Mouse (Mus musculus): ENCODE measurements around the gene Sfrp2.

DNA sequence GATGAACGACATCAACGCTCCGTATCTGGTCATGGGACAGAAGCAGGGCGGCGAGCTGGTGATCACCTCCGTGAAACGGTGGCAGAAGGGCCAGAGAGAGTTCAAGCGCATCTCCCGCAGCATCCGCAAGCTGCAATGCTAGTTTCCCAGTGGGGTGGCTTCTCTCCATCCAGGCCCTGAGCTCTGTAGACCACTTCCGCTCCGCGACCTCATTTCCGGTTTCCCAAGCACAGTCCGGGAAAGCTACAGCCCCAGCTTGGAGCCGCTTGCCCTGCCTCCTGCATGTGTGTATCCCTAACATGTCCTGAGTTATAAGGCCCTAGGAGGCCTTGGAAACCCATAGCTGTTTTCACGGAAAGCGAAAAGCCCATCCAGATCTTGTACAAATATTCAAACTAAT, 7.2 kb downstream of the Sfrp2 start:
- no peak for TF ChIP-seq CTCF (IDR thresholded peaks at IDR 0.05; ENCODE audit: extremely low read depth, insufficient read length, insufficient replicate concordance, low read depth, low read length)
- TF ChIP-seq POLR2A (IDR thresholded peaks at IDR 0.05; ENCODE audit: low read depth, low read length), result no peak
